Mouse (Mus musculus) brown adipose tissue, adult 24 weeks (tissue): ENCODE results near the gene Prelid3b. TPM values are rescaled to one million over a fixed set of nuclear protein-coding genes. Genes with fewer than 3 reads are reported as not detected.
A peak's percentile ranks its signal among the peaks of the same experiment; 100 is the strongest.

Experiments used
- H3K27ac ChIP-seq: fragments of 200-500 bp; replicated peaks from 2 replicates; pipeline ENCODE4 v1.5.1; 2012; ENCODE audit warnings: low read depth, mild to moderate bottlenecking, low read length
- H3K4me1 ChIP-seq: fragments of 200-500 bp; 2 replicates; pipeline ENCODE4 v1.6.1; 2012; ENCODE audit warnings: low read length, mixed read lengths; ENCODE audit not compliant: control insufficient read depth, insufficient read depth, insufficient read length
- H3K4me3 ChIP-seq: fragments of 200-500 bp; 2 replicates; pipeline ENCODE4 v1.5.1; 2012; ENCODE audit warnings: low read depth, mild to moderate bottlenecking, low read length, moderate library complexity; ENCODE audit not compliant: insufficient read depth
- polyA plus RNA-seq: library from polyadenylated mRNA; stranded (reverse); fragments of >200 nt; gene quantifications from 2 replicates; pipeline ENCODE4 v1.2.4, GENCODE M21; 2012; ENCODE audit not compliant: missing spikeins, insufficient read depth, insufficient read length

The Prelid3b gene
- polyA plus RNA-seq: 263 and 265 TPM in 2 replicates

GRCm38 (mm10) chr2:174472818-174473549 is at the start of gene Prelid3b:
TSS of gene Prelid3b (minus strand) at chr2:174473081.
- Histone ChIP-seq H3K4me3 (peak within 1 kb of the TSS; percentile 82), H3K27ac (peak within 1 kb of the TSS; percentile 93), H3K4me1 (peaks cover 7% of the 10 kb centered on the region)

GRCm38 (mm10) chr2:174522134-174522533 is 49.3 kb upstream of the Prelid3b start:
- H3K4me3 ChIP-seq: no peak overlapping the region
- H3K27ac ChIP-seq: no peak overlapping the region

GRCm38 (mm10) chr2:174517141-174518079 is 44.5 kb upstream of the Prelid3b start:
- H3K4me1 ChIP-seq: no peaks in the 10 kb centered on the region
- no peak overlapping the region for H3K27ac ChIP-seq
- no peak overlapping the region for H3K4me3 ChIP-seq

More at GRCm38 (mm10) chr2:174522134-174522533, 49.3 kb upstream of the Prelid3b start:
- no peaks in the 10 kb centered on the region for H3K4me1 ChIP-seq

GRCm38 (mm10) chr2:174514887-174515286 is 42.0 kb upstream of the Prelid3b start:
- Histone ChIP-seq H3K4me1 (no peaks in the 10 kb centered on the region), H3K27ac (no peak overlapping the region), H3K4me3 (no peak overlapping the region)

DNA sequence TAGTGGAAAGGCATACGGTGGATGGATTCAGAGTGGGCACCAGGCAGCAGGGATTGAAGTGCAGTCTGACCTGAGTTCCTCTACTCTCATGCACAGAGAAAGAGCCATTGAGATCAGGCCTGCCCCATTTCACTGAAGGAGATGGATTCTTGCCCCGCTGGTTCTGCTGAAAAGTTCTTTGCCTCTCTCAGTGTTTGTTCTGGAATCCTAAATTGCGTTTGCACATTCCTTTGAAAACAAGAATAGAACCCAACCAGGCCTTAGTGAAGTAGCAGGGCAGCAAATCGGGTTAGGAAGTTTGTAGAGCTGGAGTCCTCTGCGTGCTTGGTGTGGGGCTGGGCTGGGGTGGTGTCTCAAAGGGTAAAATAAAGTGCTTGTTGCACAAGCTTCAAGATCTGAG is 40.9 kb upstream of the Prelid3b start:
- no peaks in the 10 kb centered on the region for H3K4me1 ChIP-seq
- no peak overlapping the region for H3K27ac ChIP-seq
- no peak overlapping the region for H3K4me3 ChIP-seq

DNA sequence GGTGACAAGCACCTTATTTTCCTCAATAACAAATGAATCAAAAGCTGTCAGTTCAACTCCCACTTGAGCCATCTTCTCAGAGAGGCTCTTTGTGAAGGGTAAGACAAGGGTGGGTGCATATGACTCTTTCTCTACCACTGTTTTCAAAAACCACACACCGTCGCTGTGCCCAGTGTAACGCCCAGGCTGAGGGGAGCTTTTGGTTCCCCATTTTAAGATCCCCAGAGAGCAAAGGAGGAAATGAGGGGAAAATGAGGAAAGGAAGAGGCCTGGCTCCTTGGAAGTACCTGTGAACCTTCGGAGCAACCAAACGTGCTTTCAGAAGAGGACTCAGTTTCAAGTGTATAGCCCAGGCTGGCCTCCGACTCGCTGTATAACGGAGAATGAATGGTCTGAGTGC is 36.9 kb upstream of the Prelid3b start:
- Histone ChIP-seq H3K4me3 (no peak overlapping the region), H3K27ac (no peak overlapping the region), H3K4me1 (no peaks in the 10 kb centered on the region)

DNA sequence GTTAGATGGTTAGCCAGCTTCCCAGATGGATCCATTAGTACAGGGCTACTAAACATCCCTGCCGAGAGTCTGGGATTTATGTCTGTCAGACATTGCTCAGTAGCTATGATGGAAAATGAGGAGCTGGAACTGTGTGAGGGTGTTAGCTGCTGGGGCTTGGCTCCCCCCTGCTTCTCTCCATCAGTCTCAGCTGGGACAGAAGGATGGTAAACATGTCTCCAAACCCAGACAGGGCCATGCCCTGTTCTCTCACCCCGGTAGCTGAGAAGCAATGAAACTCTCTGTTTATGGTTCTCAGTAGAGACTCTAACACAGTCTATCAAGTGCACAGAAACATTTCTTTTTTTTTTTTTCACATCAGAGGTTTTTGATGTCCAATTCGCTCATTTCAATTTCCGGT is 35.1 kb upstream of the Prelid3b start:
- no peaks in the 10 kb centered on the region for H3K4me1 ChIP-seq
- no peak overlapping the region for H3K27ac ChIP-seq
- H3K4me3 ChIP-seq: no peak overlapping the region

- Histone ChIP-seq H3K4me1 (no peaks in the 10 kb centered on the region), H3K27ac (no peak overlapping the region), H3K4me3 (no peak overlapping the region)
Measured at GRCm38 (mm10) chr2:174502831-174503460, 30.1 kb upstream of the Prelid3b start.

- H3K4me1 ChIP-seq: no peaks in the 10 kb centered on the region
- H3K4me3 ChIP-seq: no peak overlapping the region
- no peak overlapping the region for H3K27ac ChIP-seq
Measured at GRCm38 (mm10) chr2:174502321-174502720, 29.4 kb upstream of the Prelid3b start.

DNA sequence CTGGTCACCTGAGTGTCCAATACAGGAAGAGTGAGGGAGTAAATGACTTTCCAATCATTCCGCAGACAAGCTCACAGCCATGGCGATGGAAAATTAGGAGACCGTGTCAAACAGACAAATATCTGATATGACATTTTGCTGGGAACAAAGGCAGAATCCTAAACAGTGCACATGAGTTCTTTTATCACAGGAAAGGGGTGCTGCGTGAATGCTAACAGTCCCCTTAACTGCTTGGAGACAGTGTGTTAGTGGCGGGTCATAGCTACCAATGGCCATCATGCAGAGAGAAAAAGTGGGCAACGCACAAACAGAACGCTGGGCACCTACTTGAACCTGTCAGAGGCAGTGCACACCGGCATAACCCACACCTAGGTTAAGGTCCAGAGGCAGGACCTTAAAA is 28.6 kb upstream of the Prelid3b start:
- H3K27ac ChIP-seq: no peak overlapping the region
- no peak overlapping the region for H3K4me3 ChIP-seq
- no peaks in the 10 kb centered on the region for H3K4me1 ChIP-seq

DNA sequence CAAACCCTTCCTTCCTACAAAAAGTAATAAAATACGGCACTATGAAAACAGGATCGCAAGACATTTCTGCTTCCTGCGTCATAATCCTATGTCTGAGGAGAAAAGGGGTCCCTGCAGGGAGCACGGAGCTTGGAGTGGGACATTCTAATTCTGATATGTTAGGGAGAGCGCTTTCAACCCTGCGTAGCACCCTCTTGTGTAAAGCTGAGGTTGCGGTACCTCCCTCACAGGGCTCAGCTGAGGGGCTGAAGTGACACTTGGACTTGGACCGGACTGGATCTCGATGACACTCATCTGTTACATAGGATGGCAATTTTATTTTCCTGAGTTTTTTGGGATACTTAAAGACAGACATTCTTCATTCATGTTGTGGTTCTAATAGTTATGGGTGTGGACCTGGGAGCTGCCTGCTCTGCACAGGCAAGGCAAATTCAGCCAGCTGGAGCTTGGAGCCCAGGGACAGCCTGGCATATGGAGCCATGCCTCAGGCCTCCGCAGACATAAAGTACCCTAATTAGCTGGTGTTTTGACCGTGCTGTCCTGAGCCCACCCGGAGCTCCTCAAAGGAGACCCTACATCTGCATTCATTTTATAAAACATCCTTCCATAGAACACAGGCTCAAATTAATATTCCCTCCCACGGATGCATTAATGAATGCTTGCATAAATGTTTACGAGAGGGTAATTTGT is 28.1 kb upstream of the Prelid3b start:
- Histone ChIP-seq H3K4me3 (no peak overlapping the region), H3K4me1 (no peaks in the 10 kb centered on the region), H3K27ac (no peak overlapping the region)

DNA sequence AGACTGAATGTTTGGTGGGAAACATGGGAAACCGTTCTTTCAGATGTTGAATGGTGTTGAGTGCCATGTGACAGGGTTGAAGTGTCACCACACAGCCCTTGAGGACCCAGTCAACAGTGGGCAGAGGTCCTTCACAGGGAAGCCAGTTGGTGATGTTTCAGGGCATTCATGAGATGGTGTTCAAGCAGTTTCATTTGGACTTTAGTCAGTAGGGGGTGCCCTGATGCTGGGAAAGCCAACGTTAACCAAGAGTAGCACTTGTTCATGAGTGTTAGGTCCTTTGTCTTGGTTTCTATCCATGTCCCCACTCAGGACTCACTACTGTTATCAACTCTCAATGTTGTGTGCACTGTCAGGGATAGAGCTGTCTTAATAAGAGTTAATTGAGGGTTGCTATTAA is 20.0 kb upstream of the Prelid3b start:
- Histone ChIP-seq H3K4me3 (no peak overlapping the region), H3K4me1 (no peaks in the 10 kb centered on the region), H3K27ac (no peak overlapping the region)

DNA sequence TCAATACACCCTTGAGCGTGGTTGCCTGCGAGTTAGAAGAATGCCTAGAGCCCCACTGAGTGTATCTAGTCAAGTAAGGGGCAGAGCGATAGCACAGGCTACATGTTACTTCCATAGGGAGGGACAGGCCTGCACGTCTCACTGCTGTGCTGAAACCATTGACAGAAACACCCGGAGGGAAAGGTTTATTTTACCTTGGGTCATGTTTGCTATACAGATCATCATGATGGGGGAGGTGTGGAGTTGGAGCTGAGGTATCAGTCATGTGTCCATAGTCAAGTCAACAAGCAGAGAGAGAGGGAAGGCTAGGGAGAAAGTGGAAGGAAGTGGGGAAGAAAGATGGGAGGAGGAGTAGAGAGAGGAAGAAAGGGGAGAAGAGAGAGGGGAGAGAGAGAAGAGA is 14.1 kb upstream of the Prelid3b start:
- H3K4me3 ChIP-seq: no peak overlapping the region
- no peaks in the 10 kb centered on the region for H3K4me1 ChIP-seq
- no peak overlapping the region for H3K27ac ChIP-seq

- Histone ChIP-seq H3K4me3 (no peak overlapping the region), H3K27ac (no peak overlapping the region), H3K4me1 (no peaks in the 10 kb centered on the region)
Measured at GRCm38 (mm10) chr2:174478746-174479145, 5.9 kb upstream of the Prelid3b start.
